Mouse (Mus musculus) erythroblast, embryonic 14.5 days (primary cell): ENCODE data around the gene Dnm3.

Experiments
- GATA1 ChIP-seq: IDR thresholded peaks from 2 replicates; pipeline ENCODE4 v1.6.1; 2012; ENCODE audit warnings: low read length, inconsistent platforms, mixed read lengths
- TAL1 ChIP-seq: IDR thresholded peaks from 3 replicates; pipeline ENCODE4 v1.6.1; 2012; ENCODE audit warnings: low read length, inconsistent platforms, mixed read lengths

GRCm38 (mm10) chr1:162217340-162217974 lies 260.4 kb downstream of the Dnm3 start:
- no peak for TF ChIP-seq GATA1
- no peak for TF ChIP-seq TAL1
